Mouse (Mus musculus): ENCODE measurements around the gene Chchd1.
"Not testable (repeated sequence)": the region's sequence is repeated elsewhere in the genome, so short reads cannot be mapped to it uniquely, and the experiment has no call there.

Gene Chchd1

DNA sequence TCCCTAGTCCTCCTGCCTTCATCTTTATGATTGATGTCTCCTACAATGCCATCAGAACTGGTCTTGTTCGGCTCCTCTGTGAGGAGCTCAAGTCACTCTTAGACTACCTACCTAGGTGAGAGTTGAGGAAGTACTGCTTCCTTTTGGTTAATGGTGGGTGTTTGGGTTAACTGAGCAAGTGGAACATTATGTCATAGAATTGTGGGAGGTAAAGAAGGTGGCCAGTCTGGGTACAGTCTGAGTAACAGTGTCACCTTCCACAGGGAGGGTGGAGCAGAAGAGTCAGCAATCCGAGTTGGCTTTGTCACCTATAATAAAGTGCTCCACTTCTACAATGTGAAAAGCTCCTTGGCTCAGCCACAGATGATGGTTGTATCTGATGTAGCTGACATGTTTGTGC is 13.8 kb upstream of the Chchd1 start:
- no peak for DNase-seq (ENCODE audit: low read depth)

- DNase-seq (ENCODE audit: low read depth): no peak
These were observed 11.0 kb upstream of the Chchd1 start for GRCm38 (mm10) chr14:20691772-20692171.

- DNase-seq (ENCODE audit: low read depth): no peak
These were observed 9.2 kb upstream of the Chchd1 start for GRCm38 (mm10) chr14:20693589-20694101.

DNA sequence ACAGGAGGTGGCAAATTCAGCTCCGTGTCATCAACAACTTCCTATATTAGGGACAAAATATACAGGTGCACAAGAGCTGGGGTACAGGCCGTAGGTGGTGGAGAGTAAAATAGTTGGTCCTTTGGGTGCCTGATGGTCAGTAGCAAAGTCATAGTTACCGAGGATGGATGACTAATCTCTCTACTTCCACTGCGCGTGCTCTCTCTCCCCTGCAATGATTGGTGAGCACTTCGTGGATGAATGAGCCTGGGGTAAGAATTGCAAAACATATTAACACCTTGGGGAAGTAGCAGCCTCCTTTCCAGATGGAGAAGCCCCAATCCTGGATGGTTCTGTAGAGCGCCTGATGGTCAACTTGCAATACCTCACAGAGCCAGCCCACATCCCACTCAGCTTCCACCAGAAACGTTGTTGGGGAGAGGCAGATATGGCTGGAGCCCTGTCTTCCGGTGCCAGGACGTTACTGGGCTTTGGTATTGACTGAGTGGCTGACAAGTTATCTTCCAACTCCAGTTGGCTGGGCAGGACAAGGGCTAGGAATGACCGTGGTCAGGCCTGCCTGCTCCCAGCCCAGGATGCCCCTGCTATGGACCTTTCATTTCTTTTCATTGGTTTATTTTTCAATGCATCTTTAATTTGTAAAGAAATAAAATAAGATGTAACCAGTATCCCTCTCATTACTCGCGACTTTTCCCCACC is 8.5 kb upstream of the Chchd1 start:
- DNase-seq (ENCODE audit: low read depth): no peak

- DNase-seq (ENCODE audit: low read depth): peak; percentile 84
These were observed 7.7 kb upstream of the Chchd1 start, which contains the start of gene Fut11 for GRCm38 (mm10) chr14:20694884-20695760. Gene Fut11 (plus strand): TSS chr14:20694968.

- no peak for DNase-seq (ENCODE audit: low read depth)
These were observed 6.9 kb upstream of the Chchd1 start for GRCm38 (mm10) chr14:20695761-20696520.

GRCm38 (mm10) chr14:20696986-20697385 is 5.8 kb upstream of the Chchd1 start:
- DNase-seq (ENCODE audit: low read depth): peak; percentile 77

DNA sequence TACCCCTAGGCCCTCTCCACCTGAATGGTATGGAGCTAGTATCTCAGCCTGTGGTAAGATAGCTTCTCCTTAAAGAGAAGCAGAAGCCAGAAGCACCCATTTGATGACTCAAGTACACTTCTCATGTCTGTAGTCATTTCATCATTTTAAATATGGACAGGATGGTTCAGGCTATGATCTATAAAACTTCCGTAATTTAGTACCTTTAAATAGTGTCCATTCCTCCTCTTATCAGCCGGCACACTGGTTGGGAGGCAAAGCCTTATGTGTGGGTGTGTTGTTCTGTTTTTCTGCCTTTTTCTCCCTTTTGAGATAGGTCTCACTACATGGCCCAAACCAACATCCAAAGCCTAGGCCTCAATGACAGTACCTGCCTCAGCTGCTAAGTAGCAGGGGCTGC is 4.3 kb upstream of the Chchd1 start:
- no peak for DNase-seq (ENCODE audit: low read depth)

DNA sequence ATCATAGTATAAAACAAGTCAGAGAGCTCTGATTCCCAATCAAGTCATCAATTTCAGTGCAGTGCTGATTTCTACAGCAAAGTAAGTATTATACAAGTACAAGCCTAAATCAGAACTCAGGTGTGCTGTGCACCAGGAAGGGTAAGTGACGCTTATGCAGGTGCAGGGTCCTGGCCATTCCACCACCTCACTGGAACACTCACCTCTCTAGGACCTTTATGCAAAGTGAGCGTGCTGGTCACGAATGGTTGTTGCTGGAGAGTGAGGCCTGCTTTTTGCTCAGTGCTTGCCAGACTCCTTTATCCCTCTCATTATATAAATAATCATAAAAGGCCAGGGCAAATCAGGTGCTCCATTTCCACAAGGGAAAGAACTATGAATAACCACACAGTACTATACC is 2.4 kb upstream of the Chchd1 start:
- no peak for DNase-seq (ENCODE audit: low read depth)

GRCm38 (mm10) chr14:20701554-20701953 is 1.3 kb upstream of the Chchd1 start:
- DNase-seq (ENCODE audit: low read depth): no peak

DNA sequence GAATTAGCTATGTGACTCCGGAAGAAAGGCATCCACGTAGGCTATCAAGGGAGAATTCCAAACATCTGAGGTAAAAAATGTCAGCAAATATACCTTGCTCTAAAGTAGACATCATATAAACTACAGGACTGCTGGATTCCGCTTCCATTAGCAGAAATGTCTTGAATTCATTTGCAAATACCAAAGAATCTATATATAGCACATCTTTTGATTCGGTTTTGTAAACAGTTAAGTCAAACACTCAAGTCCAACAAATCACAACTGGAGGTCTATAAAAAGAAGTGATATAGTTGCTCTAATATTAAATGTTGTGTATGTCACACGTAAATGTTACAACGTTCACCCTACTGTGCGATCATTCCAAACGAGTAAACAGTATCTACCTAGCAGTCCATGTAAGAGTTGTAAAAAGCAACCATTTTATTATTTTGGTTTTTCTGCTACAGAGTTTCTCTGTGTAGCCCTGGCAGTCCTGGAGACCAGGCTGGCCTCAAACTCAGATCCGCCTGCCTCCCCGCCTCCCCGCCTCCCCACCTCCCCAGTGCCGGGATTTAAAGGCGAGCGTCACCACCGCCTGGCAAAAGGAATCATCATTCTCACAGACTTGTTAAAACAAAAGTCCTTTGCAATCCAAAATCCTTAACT is 588 bp upstream of the Chchd1 start:
- no peak for DNase-seq (ENCODE audit: low read depth)

DNA sequence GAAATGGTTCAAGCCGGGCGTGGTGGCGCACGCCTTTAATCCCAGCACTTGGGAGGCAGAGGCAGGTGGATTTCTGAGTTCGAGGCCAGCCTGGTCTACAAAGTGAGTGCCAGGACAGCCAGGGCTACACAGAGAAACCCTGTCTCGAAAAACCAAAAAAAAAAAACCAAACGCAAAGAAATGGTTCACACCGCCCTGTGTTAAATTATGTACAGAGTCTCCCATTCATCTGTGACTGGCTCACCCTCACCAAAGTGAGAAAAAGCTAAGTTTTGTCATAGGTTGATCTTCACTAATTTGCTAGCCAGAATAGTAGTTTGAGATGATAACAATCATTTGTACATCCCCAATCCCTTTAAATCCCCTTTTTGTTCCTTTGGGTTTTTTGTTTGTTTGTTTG is 655 bp downstream of the Chchd1 start:
- not testable (repeated sequence) for DNase-seq (ENCODE audit: low read depth)

GRCm38 (mm10) chr14:20707201-20708190 is 4.7 kb downstream of the Chchd1 start, which contains the start of gene Zswim8:
Gene Zswim8 (plus strand): TSS chr14:20707552.
- peak; percentile 93 for DNase-seq (ENCODE audit: low read depth)

DNA sequence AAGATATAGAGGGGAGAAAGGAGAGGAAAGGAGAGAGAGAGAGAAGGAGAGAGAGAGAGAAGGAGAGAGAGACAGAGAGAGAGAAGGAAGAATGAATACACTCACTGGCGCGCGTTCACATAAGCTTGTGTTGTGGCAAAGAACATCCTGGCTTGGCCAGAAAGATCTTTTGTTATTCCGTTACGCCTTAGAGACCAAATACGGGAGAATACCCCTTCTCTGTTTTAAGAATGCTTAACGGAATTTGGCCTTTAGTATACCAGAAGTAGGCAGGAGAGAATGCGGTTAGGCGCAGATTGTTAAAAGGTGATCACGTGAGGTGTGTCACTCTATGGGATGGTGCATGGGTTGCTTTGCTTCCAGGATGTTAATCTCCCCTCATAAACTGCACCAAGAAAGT is 5.4 kb downstream of the Chchd1 start:
- peak; percentile 41 for DNase-seq (ENCODE audit: low read depth)

DNA sequence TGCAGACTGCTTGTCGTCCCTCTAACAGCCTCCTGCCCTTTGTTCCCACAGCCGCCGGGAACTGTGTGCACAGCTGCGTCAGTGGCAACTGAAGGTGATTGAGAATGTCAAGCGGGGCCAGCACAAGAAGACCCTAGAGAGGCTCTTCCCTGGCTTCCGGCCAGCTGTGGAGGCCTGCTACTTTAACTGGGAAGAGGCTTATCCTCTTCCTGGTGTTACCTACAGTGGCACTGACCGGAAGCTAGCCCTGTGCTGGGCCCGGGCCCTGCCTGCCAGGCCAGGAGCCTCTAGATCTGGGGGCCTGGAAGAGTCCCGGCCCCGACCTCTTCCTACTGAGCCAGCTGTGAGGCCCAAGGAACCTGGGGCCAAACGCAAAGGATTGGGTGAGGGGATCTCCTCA is 11.0 kb downstream of the Chchd1 start:
- no peak for DNase-seq (ENCODE audit: low read depth)

- DNase-seq (ENCODE audit: low read depth): no peak
These were observed 15.6 kb downstream of the Chchd1 start for GRCm38 (mm10) chr14:20718443-20718842.

DNA sequence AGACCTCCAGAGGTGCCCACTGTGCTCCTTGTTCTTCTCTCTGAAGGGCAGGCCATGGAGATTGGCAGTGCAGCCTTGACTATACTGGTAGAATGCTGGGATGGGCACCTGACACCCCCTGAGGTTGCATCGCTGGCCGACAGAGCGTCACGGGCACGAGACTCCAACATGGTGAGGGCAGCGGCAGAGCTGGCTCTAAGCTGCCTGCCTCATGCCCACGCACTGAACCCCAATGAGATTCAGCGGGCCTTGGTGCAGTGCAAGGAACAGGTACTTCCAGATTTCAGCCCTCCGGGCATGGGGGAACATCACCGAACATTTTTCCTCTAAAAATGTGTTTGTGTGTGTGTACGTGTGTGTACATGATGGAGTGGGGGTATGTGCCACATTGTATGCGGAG is 17.0 kb downstream of the Chchd1 start:
- no peak for DNase-seq (ENCODE audit: low read depth)

DNA sequence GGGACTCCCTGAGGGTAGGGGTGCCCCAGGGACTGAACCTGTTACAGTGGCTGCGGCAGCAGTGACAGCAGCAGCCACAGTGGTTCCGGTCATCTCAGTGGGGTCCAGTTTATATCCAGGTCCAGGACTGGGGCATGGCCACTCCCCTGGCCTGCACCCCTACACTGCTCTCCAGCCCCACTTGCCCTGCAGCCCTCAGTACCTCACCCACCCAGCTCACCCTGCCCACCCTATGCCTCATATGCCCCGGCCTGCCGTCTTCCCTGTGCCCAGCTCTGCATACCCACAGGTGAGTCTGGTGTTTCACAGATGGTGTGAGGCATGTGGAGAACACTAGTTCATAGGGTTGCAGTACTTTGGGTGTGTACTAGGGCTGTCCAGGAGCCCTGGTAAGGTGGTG is 18.6 kb downstream of the Chchd1 start:
- no peak for DNase-seq (ENCODE audit: low read depth)

- DNase-seq (ENCODE audit: low read depth): no peak
These were observed 20.2 kb downstream of the Chchd1 start for GRCm38 (mm10) chr14:20723006-20723405.

DNA sequence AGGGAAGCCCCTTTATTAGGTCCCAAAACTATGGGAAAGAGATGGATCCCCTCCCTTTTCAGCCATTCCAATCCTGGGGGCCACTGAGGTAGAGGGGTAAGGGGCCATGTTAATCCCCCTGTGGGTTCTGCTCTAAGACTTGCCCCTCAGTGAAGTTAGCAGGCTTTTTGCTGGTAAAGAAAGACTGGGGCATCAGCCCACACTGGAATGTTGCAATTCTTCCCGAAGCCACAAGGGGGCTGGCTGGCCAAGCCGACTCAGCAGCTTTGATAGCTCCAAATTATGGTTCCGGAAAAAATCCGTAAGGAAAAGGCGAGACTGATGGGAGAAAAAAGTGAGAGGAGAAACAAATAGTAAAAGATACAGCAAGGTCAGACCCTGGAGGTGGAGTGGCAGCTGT is 21.2 kb downstream of the Chchd1 start:
- DNase-seq (ENCODE audit: low read depth): peak; percentile 83

Data from NIH3T3 (cell line).